Mouse (Mus musculus) gastrocnemius, postnatal 25 days (tissue): ENCODE results near the gene Anapc15-ps. TPM values are rescaled to one million over a fixed set of nuclear protein-coding genes. Genes with fewer than 3 reads are reported as not detected.

Source experiments
- DNase-seq: peaks from one replicate; pipeline ENCODE4 v3.0.0; 2022
- total RNA-seq, 2 experiments: library from RNA; stranded (reverse); gene quantifications; 1 replicate in 1 of 2; 2 replicates in 1 of 2; pipeline ENCODE4 v1.2.3; 2021

Anapc15-ps gene
- total RNA-seq, 2 experiments from 2014 or later = not detected

DNA sequence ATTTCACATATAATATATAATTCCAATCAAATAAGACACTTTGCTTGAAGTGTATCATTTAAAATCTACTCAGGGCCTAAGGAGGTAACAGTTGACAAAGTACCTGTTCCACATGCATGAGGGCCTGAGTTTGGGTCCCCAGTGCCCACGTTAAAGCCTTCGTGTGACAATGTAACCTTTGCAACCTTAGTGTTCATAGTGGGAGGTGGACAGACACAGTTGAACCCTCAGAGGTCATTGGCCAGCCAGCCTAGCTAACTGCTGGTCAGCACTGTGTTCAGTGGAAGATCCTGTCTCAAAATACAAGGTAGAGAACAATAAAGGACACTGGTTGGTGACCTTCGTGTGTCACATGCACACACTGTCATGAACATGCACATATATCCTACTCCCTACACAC is 4.2 kb downstream of the Anapc15-ps start:
- DNase-seq = no peak

DNA sequence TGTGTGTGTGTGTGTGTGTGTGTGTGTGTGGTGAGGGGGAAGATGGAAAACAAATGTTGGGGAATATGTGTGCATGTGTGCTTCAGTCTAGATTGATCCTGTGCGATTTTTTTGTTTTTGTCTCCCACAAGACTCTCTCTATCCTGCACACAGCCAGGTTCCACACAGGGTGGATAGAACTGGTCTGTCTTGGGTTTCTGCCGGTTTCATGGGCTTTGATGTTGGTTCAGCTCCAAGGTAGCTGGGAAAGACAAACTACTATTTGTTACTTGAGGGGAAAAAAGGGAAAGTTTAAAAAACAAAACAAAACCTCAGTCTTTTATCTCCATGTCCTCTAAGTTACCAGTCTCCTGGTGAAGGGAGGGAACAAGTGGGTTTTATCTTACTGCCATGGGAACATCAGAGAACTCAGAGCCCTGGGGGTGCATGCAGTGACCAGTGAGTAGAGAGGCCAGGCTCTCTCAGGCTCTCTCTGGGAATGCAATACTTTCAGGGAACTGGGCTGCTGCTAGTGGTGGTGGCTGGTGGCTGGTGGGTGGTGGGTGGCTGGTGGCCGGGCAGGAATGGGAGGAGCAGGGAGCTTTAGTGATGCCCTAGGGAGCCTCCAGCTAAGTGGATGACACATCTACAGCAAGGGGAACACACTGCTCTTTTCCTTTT is 5.8 kb downstream of the Anapc15-ps start:
- DNase-seq = no peak

DNA sequence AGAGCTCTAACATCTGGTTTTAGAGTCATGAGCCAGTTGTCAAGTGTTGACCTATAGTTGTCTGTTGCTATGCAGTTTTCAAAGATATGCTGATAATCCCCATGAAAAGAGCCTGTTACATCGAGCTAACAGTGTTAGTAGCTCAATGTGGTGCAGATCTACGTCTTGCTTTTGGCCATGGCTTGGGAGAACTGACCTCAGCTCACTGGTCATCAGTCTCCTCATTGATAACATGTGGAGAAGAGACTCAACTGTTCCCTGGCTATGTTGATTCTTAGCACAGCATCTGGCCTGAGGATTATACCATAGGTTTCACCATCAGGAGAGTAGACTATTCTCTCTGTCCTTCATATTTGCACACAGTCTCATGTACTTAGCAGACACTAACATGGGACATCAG is 6.5 kb downstream of the Anapc15-ps start:
- DNase-seq = no peak

DNA sequence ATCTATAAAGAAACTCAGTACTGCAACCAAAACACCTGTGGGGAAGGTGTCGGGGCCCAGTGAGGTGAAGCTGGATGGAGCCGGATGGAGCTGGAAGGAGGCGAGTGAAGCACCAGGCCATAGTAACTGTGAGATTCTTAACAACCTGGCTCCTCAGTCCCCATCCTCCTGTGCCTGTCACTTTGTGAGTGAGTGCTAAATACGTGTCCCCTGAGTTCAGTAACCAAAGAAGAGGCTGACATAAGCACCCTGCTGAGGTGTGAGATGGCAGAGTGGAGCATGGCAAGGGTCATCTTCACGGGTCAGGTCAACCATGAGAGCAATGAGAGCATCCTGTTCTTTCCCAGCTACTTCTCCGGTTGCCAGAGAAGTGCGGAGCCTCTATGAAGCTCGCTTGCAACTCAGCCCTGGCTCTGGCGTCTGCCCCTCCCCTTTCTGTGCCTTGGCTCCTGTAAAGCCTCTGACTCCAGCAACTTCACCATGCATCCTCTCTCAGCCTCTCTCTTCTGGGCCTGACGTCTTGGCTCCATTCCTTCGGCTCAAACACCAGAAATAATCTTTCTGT is 7.7 kb downstream of the Anapc15-ps start:
- DNase-seq = peak; percentile 84

DNA sequence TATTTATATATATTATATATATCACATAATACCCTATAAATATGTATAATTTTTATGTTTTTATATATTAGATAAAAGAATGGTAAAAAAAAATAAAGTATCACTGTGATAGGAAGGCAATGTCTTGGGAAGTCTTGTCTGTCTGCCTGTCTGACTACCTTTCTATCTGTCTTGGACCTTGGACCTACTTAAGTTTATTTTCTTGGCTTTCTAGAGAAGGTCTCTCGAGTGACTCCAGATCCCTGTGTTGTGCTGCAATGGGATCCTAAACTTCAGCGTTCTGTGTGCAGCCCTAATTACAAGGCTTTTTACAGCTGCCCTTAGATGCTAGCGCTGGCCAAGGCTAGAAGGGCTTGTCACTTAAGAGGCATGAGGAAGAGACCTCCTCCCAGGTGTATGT is 8.6 kb downstream of the Anapc15-ps start:
- no peak for DNase-seq

DNA sequence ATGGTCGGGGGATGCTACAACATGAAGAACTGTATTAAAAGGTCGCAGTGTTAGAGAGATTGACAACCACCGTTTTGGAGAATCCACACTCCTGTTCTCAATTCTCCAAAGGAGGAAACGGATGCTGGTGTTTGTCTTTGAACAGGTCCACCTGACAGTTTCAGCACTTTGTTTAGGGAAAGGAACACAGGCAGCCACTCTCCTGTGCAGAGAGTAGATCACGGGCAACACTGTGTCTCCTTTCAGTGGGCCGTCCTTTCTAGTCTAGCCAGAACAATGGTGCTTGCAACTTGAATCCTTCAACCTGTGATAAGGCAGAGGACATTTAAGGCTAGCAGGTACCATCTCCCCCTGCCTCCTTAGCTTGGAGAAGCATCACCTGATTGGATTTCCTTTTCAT is 12.9 kb downstream of the Anapc15-ps start:
- no peak for DNase-seq

DNA sequence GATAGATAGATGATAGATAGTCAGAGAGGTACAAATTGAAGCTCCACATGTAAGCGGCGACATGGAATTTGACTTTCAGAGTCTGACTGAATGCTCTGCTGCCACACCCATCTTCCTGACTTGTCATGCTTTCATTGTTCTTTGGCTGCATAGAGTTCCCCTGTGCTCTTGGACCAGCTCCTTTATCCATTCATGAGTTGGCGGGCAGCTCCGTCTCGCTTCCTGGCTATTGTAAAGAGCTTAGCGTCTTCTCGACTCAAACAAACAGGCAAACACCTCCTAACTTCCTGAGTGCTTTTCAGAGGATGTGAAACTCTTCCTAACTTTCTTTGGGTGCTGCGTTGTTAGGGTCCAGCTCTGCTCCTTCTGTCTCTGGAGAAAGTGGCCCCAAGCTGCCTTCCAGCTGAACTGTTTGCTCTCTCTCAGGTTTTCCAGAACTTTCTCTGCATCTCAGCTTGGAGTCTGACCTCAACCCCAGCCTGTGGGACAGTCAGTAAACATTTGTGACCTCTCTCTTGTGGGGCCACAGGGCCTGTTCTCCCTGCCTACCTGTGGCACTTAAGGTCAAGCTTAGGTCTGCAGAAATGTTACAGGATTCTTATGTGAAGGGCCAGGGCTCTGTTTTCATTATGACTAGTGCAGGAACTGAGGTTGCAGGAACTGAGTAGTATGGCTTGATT is 13.6 kb downstream of the Anapc15-ps start:
- DNase-seq = no peak

DNA sequence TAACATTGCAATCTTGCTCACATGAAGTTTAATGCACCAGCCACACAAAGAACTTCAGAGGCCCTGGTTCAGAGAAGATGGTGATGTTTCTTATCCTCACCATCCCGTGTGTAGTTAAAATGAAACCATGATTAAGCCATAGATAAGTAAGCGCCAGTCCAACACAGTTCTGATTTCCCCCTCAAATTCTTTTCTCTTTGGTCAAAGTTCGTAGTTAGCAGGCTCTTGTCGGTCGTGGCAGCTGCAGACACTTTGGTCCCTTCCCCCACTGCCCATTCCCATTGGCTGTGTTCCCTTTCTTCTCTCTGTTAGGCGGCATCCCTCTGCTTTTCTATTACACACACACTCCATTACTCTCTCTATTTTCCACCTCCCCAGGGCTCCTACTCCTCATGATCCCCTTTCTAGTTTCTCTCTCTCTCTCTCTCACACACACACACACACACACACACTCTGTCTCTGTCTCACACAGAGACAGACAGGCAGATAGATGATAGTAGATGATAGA is 14.4 kb downstream of the Anapc15-ps start:
- DNase-seq = no peak

DNA sequence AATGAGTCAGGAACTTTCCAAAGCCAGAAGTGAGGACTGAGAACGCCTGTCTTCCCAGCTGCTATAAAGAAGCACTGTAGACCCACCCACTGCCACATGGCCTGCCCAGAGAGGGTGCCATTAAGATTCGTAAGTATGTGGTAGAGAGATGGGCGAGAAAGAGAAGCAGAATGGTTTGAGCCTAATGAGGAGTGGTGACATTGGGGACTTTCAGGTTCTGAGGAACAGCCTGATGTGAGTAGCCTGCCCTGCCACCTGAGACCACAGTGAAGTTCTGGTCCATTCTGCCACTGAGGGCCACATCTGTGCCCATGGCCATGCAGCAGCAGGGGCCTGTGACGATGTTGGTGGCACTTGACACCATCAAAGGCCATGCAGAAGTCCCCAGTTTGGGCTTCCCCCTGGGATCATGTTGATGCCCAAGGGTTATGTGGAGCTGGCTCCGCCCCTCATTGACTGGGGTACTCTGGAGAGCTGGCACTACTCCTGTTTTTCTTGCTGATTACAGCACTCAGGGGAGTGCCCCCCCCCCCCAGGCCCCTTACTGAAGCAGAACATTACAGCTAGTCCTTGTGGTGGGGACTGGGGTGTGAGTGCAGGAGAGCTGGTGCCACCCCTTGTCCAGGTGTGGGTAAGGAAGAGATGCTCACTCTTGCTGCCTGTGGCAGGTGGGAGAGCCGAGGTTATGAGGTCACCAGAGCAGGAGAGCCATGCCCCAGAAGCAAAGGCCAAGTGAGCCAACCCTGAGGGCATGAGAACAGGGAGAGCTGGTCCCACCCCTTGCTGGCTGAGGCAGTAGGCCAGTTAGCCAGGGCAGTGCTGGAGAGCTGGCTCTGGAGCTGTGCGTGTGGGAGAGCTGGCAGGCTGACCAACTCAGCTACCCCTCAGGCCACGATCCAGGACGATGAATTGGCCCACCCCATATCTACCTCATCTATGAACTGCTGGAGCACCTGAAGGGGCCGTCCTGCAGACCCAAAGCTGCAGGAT is 16.7 kb downstream of the Anapc15-ps start:
- no peak for DNase-seq

DNA sequence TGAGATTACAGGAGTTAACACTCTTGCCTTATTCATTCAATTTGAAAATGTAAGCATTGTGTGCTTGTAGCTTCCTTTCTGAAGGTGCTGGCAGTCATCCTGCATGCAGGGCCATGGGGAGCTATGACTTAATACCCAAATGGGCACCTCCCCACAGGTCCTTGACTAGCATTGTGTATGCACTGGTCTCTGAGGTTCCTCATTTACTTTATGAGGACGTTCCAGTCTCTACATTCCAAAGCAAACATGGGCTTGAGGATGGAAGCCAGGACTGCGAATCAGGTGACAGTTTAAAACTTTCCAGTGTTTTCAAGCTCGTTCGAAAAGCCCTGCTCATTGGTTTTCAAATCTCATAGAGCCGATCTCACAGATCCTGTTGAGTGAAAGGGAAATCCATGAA is 21.1 kb downstream of the Anapc15-ps start:
- no peak for DNase-seq

DNA sequence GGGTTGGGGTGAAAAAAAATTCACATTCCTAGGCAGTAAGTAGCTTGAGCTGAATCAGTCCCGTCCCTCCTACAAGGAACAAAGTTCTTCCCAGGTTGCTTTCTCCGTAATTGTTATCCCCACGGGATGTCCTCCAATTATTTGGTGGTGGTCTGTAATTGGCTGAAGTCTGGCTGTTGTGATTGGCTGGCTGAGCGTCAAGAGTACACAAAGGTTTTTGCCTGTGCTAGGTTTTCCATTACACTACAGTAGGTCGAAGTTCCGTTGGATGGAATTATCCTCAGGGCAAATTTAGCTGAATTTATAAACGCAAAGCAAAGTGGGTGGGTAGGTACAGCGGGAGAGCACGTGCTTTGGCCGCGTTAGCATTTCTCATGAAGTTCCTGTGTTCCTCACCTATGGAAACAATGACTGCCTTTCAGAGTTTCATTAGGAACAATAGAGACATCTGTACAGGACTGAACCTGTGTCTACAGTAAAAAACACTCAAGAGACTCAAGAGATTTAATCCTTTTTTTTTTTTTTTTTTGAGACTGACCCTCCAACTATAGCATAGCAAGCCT is 24.8 kb downstream of the Anapc15-ps start:
- no peak for DNase-seq

DNA sequence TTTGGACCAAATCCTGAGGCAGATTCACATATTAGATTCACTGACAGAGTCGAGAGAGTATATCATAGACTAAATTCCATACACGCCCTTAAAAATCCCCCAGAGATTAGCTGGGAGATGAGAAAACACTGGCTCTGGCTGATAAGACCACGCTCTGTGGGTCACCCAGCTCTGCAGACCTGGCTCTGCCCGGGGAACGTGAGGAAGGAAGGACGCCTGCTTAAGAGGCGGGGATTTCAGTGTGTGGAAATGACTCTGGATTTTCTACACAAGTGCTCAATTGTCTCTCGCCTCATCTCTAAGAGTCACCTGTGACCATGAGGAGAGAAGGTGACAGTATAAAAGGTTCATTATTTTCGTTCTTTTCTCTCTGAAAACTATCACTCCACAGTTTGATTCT is 26.1 kb downstream of the Anapc15-ps start:
- no peak for DNase-seq

DNA sequence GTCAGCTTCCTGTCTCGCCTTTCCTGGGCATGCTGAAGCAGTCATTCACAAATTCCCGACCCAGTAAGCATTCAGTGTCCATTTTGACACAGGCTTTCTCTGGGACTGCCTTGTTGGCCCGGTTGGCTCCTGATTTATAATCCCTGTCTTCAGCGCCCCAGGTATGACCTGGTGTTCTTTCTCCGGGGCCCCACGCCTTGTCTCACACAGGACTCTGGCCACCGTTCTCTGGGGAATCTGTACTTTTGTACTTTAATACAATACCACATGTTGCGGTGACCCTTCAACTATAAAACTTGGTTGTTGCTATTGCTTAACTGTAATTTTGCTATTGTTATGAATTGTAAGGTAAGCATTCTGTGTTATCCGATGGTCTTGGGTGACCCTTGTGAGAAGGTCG is 26.7 kb downstream of the Anapc15-ps start:
- no peak for DNase-seq

DNA sequence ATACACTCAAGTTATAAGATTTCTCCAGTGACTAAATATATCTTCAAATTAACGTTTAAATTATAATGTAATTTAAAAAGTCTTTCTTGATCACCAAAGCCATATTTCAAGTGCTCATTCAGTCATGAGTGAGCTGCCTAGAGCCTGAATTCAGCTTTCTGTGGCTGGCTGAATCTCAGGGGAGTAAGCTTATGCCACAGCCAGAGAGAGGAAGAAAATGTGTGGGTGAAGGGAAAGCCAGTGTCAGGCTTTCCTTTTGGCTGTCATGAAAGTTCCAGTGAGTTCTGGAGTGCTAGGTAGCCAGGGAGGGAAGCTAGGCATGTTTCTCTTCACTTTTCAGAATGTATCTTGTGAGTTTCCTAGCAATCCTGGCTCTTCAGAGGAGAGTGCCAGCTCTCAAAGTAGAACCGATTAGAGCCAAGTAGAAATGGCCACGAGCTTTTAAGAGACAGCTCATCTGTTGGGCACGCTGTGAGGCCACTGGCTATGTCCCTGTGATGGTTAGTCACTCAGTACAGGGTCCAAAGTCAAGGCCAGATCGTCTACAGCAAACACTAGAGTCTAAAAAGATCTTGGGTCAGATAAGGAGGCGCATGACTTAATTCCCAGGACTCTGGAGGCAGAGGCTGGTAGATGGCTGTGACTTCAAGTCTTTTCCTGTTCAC is 29.4 kb downstream of the Anapc15-ps start:
- DNase-seq = peak; percentile 33

DNA sequence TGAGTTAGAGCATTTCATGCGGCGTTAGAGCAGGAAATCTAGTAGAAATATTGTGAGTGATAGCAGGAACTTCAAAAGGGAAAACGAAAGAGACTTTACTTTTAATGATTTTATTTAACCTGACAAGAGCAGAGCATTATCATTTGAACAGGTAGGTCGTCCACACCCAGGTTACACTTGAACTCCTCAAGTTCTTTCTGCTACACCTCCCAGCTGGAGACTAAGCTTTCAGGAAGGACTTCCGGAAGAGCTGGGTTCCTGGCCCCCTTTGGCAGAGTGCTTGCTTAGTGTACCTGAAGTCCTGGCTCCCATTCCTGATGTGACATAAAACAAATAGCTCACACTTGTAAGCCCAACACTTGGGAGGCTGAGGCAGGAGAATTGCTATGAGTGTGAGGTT is 30.2 kb downstream of the Anapc15-ps start:
- no peak for DNase-seq

DNA sequence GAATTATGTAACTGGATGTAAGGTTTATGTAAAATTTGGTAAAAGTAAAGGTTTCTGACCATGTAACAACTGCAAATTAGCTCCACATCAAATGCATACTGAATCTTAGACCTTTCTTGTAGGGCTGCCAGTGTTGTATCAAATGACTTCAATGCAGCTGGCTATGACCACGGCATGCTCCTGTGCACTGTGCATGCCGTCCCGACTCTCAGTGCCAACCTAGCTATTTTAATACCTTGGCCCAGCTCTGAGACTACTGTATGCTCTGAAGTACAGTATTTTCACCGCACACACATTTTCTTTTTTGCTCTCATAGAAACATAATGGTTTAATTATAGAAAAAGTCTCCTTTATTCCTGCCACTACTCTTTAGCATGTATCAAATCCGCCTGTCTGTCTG is 31.9 kb downstream of the Anapc15-ps start:
- DNase-seq = peak; percentile 21

DNA sequence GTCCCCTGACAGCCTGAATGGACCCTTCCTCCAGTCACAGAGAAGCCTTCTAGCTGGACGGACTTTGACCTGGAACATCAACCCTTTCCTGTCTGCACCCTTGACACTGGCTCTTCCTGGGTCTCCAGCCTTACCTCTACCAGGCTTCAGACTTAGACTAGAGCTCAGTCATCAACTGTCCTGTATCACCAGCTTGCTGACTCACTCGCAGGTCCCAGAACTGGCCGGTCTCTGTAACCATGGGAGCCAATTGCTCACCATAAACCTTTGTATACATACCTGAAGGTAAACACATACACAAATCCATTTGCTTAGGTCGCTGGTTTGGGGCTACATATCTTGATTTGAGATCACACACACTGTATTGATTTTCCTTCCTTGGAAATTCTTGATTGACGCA is 33.8 kb downstream of the Anapc15-ps start:
- DNase-seq = no peak

DNA sequence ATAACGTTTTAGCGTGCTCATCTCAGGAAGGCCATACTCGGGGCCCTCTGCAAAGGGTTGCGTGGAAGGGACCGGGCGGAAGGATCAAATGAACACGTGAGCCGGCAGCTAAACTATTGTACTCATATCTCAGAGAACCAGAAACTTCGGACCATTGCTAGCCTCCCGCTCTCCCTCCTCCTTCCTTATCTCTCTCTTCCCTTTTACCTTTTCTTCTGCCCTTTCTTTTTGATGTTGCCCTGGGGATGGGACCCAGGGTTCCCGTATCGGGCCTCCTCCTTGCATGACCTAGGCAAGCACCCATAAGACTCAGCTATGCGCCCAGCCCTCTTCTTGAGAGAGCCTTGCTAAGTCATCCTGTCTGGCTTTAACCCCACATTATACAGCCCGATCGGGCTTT is 38.5 kb downstream of the Anapc15-ps start:
- DNase-seq = no peak

DNA sequence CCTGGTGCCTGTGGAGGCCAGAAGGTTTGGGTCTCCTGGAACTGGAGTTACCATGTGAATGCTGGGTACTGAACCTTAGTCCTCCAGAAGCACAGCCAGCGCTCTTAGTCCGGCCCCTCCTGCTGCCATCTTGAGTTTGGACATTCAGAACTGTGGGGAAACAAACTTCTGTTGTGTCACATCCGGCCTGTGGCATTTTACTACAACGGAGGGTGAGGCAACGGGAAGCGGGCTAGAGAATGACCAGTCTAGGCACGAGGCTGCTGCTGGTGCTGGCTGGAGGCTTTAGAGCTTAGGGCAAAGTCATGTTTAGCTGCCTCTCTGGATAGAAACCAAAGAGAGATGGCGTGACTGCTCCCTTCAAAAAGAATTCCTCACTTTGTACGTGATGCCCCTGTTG is 39.0 kb downstream of the Anapc15-ps start:
- DNase-seq = no peak

DNA sequence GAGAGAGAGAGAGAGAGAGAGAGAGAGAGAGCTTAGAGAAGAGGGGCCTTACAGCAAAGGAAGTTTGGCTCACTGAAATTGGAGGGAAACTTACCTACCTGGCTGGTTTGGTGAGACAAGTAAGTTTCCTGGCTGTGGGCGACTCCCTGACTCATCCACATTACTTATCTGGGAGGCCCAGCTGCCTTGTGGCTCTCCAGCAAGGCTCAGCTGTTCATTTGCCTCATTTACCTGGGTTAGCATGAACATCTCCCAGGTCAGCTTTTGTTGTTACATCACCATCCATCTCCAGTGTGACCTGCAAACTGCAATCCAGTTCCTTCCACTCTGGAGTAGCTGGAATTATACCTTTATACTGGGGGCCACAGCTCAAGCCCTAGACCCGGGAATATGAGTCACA is 41.7 kb downstream of the Anapc15-ps start:
- no peak for DNase-seq

DNA sequence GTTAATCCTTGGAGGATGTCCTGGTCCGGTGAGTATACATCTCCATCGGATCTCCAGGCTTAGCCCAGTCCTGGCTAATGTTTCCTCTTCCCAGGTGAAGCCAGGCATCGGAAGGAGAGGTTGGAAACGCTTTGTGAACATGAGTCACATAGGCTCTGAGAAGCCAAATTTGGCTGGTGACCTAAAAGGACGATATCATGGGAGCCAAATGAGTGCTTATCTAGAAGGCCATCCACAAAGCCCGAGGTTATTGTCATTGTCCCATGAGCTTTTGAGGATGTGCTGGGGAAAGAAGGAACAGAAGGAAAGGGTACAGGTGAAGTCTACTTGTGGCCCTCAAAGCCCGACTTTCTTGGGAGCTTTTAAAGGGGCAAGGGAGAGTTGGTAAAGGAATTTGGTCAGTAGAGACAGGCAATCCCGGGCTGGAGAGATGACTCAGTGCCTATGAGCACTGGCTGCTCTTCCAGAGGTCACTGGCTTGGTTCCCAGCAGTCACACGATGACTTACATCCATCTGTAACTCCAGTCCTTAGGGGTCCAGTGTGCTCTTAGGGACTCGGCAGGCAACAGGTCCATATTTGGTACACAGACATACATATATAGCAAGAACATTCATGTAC is 42.4 kb downstream of the Anapc15-ps start:
- DNase-seq = no peak
